Mouse (Mus musculus) heart, adult 11 months (tissue): Measurements from ENCODE around the gene Ak9.

Source experiments
- DNase-seq: peaks from one replicate; pipeline ENCODE4 v3.0.0; 2022

The Ak9 gene

GRCm38 (mm10) chr10:41459990-41460389 lies 156.2 kb downstream of the Ak9 start:
- peak; percentile 86 for DNase-seq

GRCm38 (mm10) chr10:41460501-41460900 lies 156.7 kb downstream of the Ak9 start:
- DNase-seq = peak; percentile 88

DNA sequence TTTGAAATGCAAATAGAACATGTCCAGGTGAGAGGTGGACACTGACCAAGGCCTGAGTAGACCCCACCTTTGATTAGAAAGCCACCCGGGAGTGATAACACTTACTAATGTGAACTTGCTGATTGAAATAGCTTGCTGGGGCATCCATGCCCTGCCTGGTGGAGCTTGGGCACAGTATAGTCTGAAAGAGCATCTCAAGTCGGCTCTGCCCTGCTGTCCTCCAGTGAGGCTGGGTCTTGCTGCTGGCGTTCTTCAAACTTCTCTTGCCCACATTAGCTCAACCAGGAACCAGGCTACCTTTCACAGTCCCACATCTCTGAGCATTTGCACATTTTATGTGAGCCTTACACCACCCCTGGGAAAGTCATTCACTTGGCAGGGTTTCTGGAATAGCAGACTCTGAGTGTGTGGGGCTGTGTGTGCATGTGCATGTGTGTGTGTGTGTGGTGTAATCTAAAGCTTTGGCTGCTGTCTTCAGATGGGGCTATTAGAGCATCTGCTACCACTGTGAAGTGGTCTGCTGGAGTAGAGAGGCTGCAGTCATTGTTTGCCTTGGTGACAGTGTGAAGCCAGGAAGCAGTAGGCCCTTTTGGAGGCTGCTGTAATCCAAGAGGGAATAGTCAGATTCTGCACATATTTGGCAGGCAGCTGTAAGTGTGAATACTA lies 157.4 kb downstream of the Ak9 start:
- DNase-seq = peak; percentile 74

GRCm38 (mm10) chr10:41464401-41464955 lies 160.7 kb downstream of the Ak9 start:
- peak; percentile 82 for DNase-seq

- peak; percentile 64 for DNase-seq
Measured at GRCm38 (mm10) chr10:41467325-41467724, 163.5 kb downstream of the Ak9 start.

DNA sequence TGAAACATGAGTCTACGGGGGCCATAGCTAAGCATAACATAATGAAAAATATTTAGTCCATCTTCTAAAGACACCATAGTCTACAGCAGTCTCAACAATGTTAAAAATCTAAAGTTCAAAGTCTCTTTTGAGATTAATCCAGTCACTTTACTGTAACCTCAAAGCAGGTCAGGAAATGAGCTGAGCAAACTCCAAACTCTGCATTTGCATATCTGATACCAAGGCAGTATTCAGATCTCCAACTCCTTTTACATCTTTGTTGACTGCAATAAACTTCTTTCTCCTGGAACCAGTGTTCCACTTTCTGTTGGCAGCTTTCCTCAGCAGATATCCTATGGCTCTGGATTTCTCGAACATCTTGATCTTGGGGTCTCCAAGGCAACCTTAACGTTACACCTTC lies 166.9 kb downstream of the Ak9 start:
- DNase-seq = peak; percentile 6

- DNase-seq = no peak
Measured at GRCm38 (mm10) chr10:41472534-41472933, 168.8 kb downstream of the Ak9 start.

- no peak for DNase-seq
Measured at GRCm38 (mm10) chr10:41472962-41473481, 169.2 kb downstream of the Ak9 start.

DNA sequence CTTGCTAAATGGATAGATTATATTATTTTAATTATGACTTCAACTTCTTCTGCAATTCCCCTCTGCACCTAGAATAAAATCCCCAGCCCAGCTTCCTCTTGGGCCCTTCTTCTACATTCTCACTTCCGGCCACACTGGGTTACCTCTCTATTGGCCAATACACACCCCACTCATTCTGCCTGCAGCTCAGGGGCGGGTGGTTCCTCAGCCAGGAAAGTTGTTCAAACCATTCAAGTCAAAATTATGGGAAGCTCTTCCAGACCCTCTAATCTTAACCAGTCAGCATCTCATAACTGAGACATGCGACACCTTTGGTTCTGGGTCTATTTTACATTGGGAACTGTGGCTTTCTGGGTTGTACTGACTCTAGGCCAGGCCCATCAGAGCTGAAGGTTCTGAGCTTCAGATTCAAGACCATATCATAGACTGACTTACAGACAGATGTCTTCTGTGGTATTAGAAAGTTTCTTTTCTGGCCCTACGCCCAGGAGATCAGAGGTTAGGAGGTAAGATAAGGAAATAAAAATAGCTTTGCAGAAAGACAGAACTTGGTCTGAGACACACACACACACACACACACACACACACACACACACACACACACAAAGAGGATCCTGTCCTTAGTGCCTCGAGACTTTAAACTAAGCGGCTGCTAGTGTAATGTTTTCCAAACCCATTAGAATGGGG lies 170.1 kb downstream of the Ak9 start:
- DNase-seq = peak; percentile 93

- DNase-seq = peak; percentile 95
Measured at GRCm38 (mm10) chr10:41474981-41475391, 171.2 kb downstream of the Ak9 start.

DNA sequence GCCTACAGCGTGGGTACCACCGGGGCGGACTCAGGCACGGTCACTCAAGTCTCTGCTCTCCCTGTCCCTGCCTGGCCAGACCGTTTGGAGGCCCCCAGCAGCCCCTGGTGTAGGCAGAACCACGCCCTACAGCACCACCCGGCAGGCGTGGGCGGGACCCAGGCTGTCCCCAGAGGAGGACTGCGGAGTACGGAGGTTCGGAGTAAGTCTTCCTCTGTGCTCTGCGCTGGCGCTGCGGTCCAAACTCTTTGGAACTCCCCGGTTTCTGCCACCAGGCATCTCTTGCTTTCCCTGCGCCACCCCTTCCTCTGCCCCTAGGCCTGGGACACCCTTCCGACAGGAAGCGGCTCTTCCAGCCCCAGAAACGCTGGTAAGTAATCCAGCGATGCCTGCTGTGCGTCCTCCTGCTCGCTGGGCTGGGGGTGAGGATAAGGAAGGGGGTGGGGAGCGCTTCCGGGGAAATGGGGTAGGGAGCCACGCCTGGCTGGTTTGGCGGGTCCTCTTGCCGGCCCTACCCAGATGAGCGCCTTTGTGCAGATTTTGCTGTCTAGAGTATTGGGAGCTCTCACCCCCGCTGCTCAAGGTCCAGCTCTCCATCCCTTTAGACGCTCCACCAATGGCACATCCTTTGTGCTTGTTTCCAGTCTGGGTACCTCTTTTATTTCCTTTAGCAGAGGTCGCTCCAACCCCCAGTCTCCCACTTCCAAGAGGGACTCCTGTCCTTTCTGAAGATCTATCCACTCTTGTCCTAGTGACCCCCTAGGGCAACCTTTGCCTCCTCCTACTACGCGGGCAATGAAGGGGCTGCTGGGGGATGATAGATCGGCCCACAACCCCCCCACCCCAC lies 172.6 kb downstream of the Ak9 start, which contains the start of gene Mical1:
Mical1 (plus strand) TSS at position 144 of the 847 bp plus-strand sequence.
- DNase-seq = peak; percentile 98

DNA sequence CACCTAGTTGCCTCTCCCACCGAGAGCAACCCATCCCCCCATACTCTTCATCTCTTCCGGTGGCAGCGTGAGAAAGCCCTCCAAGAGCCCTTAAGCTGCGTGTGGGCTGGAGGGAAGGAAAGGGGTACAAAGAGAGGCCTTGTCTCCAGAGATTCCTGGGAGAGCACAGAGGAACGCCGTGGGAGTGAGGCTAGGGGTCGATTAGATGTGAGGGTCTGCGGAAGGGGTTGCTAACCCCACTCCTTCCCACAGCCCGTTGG lies 173.2 kb downstream of the Ak9 start:
- no peak for DNase-seq

GRCm38 (mm10) chr10:41477278-41478181 lies 173.8 kb downstream of the Ak9 start:
- DNase-seq = peak; percentile 99

- DNase-seq = no peak
Measured at GRCm38 (mm10) chr10:41479961-41480360, 176.2 kb downstream of the Ak9 start.

DNA sequence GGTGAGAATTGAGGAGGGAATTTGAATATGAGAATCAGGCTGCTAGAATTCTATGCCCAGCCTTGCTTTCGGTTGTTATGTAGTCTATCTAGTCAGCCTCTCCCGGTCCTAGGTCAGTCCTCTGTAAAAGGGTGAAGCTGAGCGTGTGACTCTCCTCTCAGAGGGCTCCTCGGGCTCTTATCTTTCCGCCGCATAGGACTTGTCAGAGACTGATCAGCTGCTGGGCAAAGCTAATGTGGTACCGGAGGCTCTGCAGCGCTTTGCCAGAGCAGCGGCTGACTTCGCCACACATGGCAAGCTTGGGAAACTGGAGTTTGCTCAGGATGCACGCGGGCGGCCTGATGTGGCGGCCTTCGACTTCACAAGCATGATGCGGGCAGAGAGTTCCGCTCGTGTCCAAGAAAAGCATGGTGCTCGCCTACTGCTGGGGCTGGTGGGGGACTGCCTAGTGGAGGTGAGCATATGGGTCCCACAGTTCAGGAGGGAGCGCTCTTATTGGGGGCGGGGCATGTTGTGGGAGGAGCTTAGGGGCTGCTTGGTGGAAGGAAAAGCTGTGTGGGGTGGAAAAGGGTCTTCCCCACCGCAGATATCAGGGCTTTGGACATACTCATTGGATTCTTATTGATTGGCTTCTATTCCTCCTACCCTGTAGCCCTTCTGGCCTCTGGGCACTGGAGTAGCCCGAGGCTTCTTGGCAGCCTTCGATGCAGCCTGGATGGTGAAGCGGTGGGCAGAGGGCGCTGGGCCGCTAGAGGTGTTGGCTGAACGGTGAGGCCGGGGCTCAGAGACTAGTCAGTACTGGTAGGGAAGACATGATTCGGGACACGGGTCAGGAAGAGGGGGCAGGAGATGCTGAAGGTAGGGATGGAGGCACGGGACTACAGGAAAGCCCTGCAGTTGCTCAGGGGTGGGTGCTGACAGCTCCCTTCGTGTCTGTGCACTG lies 177.4 kb downstream of the Ak9 start:
- peak; percentile 92 for DNase-seq

- DNase-seq = no peak
Measured at GRCm38 (mm10) chr10:41482446-41482845, 178.7 kb downstream of the Ak9 start.
